Mouse (Mus musculus): ENCODE measurements at regions not wholly inside any gene's neighbourhood (a gene's known extent, or its start where the extent isn't known, plus 50 kb on each side); places are given as distances from the start of the nearest gene placed in this dataset.

DNA sequence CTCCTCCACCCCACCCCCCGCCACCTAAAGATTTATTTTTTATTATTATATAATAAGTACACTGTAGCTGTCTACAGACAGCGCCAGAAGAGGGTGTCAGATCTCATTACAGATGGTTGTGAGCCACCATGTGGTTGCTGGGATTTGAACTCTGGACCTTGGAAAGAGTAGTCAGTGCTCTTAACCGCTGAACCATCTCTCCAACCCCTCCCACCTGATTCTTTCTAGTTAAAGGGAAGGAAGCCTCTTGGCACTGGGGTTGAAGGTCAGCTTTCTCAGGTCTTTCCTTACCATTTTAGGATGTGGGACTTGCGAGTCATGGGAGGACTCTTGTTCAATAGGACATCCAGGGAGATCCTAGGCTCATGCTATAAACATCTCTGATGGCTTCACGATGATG lies 54.7 kb downstream of the Hes1 start:
- DNase-seq (ENCODE audit: low spot score) (no peak), ATAC-seq (ENCODE audit: low FRiP score) (no peak)
- Histone ChIP-seq H3K27me3 (ENCODE audit: control insufficient read depth, insufficient read depth, low read length) (peaks cover 69% of the 10 kb centered on the region), H3K36me3 (ENCODE audit: control insufficient read depth, insufficient read depth, low read length) (no peaks in the 10 kb centered on the region), H3K4me2 (replicated peaks; ENCODE audit: low read depth, low read length) (no peak overlapping the region), H3K27ac (ENCODE audit: low read depth, low read length) (no peak overlapping the region), H3K9me3 (ENCODE audit: control insufficient read depth, low read length) (no peaks in the 10 kb centered on the region), H3K9ac (ENCODE audit: low read depth, low read length) (no peak overlapping the region), H3K4me1 (replicated peaks; ENCODE audit: control insufficient read depth, insufficient read depth, low read length) (peaks cover 7% of the 10 kb centered on the region; the same call in 1 of the 2 replicates), H3K4me3 (ENCODE audit: low read depth, low read length) (no peak overlapping the region)
- WGBS = 89% methylated on average over 5 of the region's 5 CpGs

DNA sequence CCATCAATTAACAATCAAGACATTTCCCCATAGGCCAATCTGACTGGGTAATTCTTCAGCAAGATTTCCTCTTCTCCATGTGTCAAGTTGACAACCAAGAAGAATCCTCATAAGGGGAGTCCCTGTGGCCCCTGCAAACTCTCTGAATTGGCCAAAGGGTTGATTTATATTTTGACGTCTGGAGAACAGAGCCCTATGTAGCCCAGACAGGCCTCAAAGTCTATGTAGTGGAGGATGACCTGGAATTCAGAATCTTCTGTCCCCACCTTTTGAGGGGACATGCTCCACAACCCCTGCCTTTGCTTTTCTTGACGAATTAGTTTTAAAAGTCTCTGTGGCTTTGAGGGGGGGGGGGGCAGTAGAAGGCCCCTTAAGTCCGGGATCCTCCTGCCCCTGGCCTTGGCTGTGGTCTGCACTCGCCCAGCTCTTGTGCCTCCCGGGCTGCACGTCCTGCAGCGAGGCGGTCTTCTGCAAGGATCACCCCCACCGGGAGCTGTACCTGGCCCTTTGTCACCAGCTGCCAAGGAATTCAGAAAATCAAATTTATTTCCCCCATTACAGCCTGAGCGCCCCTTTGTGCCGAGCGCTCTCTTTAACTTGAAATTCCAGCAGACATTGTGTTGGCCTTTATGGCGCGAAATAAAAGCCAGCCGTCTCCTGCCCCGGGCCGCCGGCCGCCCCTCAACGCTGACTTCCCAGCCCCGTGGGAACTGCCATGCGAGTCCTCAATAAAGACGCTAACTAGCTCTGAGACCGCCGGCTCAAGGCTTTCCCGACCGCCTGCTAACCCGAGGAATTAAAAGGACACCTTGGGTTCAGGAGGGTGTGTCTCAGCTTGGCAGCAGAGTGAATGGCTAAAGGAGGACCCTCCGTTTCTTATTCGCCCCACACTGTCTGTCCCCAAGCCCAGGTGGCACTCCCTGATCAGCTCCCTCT lies 56.4 kb downstream of the Hes1 start:
- H3K9ac ChIP-seq (ENCODE audit: low read depth, low read length) = peak overlapping the region; percentile 34; the same call in 1 of the 2 replicates
- no peaks in the 10 kb centered on the region for H3K9me3 ChIP-seq (ENCODE audit: control insufficient read depth, low read length)
- H3K4me2 ChIP-seq (replicated peaks; ENCODE audit: low read depth, low read length) = peak overlapping the region; percentile 31
- peak; percentile 75 for ATAC-seq (ENCODE audit: low FRiP score)
- WGBS = 2% methylated on average over 30 of the region's 30 CpGs
- H3K27ac ChIP-seq (ENCODE audit: low read depth, low read length) = no peak overlapping the region
- DNase-seq (ENCODE audit: low spot score) = peak; percentile 67
- no peaks in the 10 kb centered on the region for H3K36me3 ChIP-seq (ENCODE audit: control insufficient read depth, insufficient read depth, low read length)
- H3K4me3 ChIP-seq (ENCODE audit: low read depth, low read length) = no peak overlapping the region
- peaks cover 70% of the 10 kb centered on the region for H3K27me3 ChIP-seq (ENCODE audit: control insufficient read depth, insufficient read depth, low read length)
- peaks cover 7% of the 10 kb centered on the region; the same call in 1 of the 2 replicates for H3K4me1 ChIP-seq (replicated peaks; ENCODE audit: control insufficient read depth, insufficient read depth, low read length)

DNA sequence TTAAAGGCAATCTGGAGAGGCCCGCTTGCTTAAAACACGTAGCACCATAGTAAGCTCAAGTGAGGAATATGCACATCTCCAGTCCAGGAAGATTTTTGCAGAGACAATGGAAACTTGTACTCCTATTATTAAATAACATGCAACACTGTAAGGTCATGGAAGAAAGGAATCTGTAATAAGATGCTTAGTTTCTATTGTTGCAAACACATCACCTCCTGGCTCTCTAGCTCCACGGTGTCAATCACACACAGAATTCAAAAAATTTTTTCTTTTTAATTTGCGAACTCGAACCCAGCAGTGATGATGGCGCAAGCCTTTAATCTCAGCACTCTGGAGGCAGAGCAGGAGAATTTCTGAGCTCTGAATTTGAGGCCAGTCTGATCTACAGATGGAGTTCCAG lies 57.4 kb downstream of the Hes1 start:
- Histone ChIP-seq H3K9ac (ENCODE audit: low read depth, low read length) (no peak overlapping the region), H3K4me1 (replicated peaks; ENCODE audit: control insufficient read depth, insufficient read depth, low read length) (peaks cover 7% of the 10 kb centered on the region; the same call in 1 of the 2 replicates), H3K4me3 (ENCODE audit: low read depth, low read length) (no peak overlapping the region), H3K4me2 (replicated peaks; ENCODE audit: low read depth, low read length) (no peak overlapping the region), H3K27ac (ENCODE audit: low read depth, low read length) (no peak overlapping the region), H3K9me3 (ENCODE audit: control insufficient read depth, low read length) (no peaks in the 10 kb centered on the region), H3K36me3 (ENCODE audit: control insufficient read depth, insufficient read depth, low read length) (no peaks in the 10 kb centered on the region), H3K27me3 (ENCODE audit: control insufficient read depth, insufficient read depth, low read length) (peaks cover 73% of the 10 kb centered on the region)
- ATAC-seq (ENCODE audit: low FRiP score) (no peak), DNase-seq (ENCODE audit: low spot score) (peak; percentile 19)
- WGBS = 45% methylated on average over 6 of the region's 6 CpGs

DNA sequence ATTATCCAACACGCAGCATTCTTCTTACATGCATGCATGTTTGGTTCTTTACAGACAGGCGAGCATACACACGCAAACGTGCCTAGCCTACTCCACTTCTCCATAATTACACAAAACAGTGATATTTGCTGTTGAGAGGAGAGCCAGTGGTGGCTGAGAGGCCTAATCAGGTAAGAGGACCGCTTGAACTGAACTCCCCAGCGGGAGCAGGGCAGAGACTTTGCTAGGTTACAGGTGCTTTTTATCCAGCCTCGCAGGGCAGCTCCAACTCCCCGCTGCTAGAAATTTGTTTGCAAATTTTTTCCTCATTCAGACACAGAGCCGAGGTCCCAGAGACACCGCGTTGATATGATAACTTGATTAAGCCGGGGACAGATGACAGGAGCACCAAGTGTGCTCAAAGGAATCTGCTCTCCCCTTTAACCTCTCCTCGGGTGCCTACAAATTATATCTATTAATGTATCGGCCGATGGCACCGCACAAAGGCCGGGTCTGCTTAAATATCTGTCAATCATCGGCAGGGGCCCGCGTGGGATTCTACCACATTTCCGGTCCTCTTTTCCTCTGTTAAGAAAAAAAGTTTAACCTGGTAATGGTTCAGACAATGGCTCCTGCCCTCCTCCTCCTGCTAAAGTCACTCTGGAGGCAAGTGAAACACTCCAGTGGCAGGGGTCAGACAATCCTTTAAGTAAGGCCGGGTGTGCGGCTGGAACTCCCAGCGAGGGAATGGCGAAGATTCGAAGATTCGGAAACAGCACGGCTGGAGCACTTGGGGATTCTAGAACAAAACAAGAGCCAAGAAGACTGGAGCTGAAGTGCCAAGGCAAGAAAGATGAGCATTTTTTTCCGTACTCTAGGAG lies 58.3 kb downstream of the Hes1 start:
- H3K36me3 ChIP-seq (ENCODE audit: control insufficient read depth, insufficient read depth, low read length) = no peaks in the 10 kb centered on the region
- ATAC-seq (ENCODE audit: low FRiP score) (no peak), DNase-seq (ENCODE audit: low spot score) (peak; percentile 50)
- no peaks in the 10 kb centered on the region for H3K9me3 ChIP-seq (ENCODE audit: control insufficient read depth, low read length)
- H3K4me3 ChIP-seq (ENCODE audit: low read depth, low read length) = no peak overlapping the region
- H3K27ac ChIP-seq (ENCODE audit: low read depth, low read length) = no peak overlapping the region
- no peak overlapping the region for H3K9ac ChIP-seq (ENCODE audit: low read depth, low read length)
- WGBS = 6% methylated on average over 29 of the region's 29 CpGs
- H3K27me3 ChIP-seq (ENCODE audit: control insufficient read depth, insufficient read depth, low read length) = peaks cover 79% of the 10 kb centered on the region
- no peak overlapping the region for H3K4me2 ChIP-seq (replicated peaks; ENCODE audit: low read depth, low read length)
- peaks cover 7% of the 10 kb centered on the region; the same call in 1 of the 2 replicates for H3K4me1 ChIP-seq (replicated peaks; ENCODE audit: control insufficient read depth, insufficient read depth, low read length)

DNA sequence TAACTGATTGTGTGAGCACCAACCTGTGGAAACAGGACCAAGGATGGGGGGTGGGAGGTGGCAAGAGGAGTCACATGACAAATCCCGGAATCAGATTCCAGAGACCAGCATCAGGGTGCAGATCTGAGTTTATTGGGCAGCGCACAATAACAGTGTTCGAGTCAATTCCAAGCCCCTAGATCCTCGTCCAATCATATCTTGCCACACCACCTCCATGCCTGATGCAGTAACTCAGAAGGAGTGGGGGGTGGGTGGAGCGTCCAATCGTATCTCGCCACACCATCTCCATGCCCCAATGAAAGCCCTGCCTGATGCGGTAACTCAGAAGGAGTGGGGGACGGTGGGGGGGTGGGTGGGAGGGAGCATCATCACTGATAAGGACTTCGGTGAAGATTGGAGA lies 62.8 kb downstream of the Hes1 start:
- no peak overlapping the region for H3K4me3 ChIP-seq (ENCODE audit: low read depth, low read length)
- peaks cover 12% of the 10 kb centered on the region for H3K4me1 ChIP-seq (replicated peaks; ENCODE audit: control insufficient read depth, insufficient read depth, low read length)
- no peak overlapping the region for H3K4me2 ChIP-seq (replicated peaks; ENCODE audit: low read depth, low read length)
- no peak overlapping the region for H3K9ac ChIP-seq (ENCODE audit: low read depth, low read length)
- ATAC-seq (ENCODE audit: low FRiP score) (no peak), DNase-seq (ENCODE audit: low spot score) (no peak)
- 94% methylated on average over 10 of the region's 10 CpGs for WGBS
- no peaks in the 10 kb centered on the region for H3K36me3 ChIP-seq (ENCODE audit: control insufficient read depth, insufficient read depth, low read length)
- H3K27ac ChIP-seq (ENCODE audit: low read depth, low read length) = no peak overlapping the region
- peaks cover 85% of the 10 kb centered on the region for H3K27me3 ChIP-seq (ENCODE audit: control insufficient read depth, insufficient read depth, low read length)
- H3K9me3 ChIP-seq (ENCODE audit: control insufficient read depth, low read length) = no peaks in the 10 kb centered on the region; the same call in 1 of the 2 replicates

DNA sequence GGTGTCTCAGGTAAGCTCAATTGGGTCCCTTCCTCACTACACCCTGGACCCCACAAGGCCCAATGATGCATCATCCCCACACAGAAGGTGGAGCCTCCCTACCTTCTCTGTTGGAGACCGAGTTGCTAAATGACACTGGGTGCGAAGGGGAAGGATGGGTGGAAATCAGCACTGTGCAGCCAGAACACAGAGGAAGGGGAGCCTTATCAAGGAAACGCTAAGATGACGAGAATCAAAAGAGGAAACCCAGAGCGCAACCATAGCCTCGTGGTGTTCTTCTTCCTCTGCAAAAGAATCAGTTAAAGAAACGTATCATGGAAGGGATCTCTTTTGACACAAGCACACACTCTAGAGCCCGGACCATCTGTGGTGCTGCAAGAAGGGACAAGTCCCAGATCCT lies 64.6 kb downstream of the Hes1 start:
- H3K9ac ChIP-seq (ENCODE audit: low read depth, low read length) = no peak overlapping the region
- peaks cover 85% of the 10 kb centered on the region for H3K27me3 ChIP-seq (ENCODE audit: control insufficient read depth, insufficient read depth, low read length)
- no peaks in the 10 kb centered on the region for H3K36me3 ChIP-seq (ENCODE audit: control insufficient read depth, insufficient read depth, low read length)
- no peak overlapping the region for H3K4me2 ChIP-seq (replicated peaks; ENCODE audit: low read depth, low read length)
- no peak overlapping the region for H3K27ac ChIP-seq (ENCODE audit: low read depth, low read length)
- no peak overlapping the region for H3K4me3 ChIP-seq (ENCODE audit: low read depth, low read length)
- WGBS = 64% methylated on average over 8 of the region's 8 CpGs
- ATAC-seq (ENCODE audit: low FRiP score) = no peak
- DNase-seq (ENCODE audit: low spot score) = no peak
- peaks cover 7% of the 10 kb centered on the region for H3K4me1 ChIP-seq (replicated peaks; ENCODE audit: control insufficient read depth, insufficient read depth, low read length)
- no peaks in the 10 kb centered on the region; the same call in 1 of the 2 replicates for H3K9me3 ChIP-seq (ENCODE audit: control insufficient read depth, low read length)

DNA sequence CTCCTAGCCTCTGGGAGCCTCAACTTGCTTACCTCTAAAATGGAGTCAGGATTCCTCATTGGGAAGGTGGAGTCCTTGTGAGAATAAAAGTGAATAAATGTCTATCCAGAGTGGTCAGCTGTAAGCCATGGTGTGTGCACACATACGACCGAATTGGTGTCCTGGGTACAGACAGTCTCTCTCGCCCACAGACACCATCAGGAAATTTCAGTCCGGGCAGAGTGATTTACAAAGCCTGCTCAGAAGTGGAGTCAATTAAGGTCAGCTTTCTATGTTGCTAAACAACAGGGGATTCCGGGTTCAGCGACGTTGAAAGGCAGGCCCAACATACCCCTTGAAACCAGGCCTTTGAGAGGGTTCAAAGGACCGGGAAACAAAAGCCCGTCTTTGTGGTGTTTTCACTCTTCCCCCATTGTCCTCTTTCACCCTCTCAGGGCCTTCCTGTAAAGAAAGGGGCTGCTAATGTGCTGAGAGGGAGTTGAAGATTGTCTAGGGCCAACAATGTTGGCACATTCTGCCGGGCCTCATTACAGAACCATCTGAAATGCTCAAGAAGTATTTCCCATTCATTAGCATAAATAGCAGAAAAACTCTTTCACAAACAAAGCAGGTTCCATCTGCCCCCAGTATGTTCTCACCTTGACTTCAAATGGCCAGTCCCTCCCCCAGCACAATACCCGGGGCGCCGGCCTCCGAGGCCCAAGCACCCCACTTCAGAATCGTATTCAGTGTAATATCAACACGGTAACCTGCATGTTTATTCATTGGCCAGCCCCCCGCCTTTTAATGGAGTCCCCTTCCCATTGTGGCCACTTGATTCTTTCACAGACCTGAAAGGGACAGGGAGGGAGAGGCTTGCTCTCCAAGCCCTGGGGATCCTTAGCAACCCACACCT lies 65.3 kb downstream of the Hes1 start:
- no peaks in the 10 kb centered on the region for H3K36me3 ChIP-seq (ENCODE audit: control insufficient read depth, insufficient read depth, low read length)
- peak; percentile 71 for DNase-seq (ENCODE audit: low spot score)
- H3K9ac ChIP-seq (ENCODE audit: low read depth, low read length) = no peak overlapping the region
- no peaks in the 10 kb centered on the region; the same call in 1 of the 2 replicates for H3K9me3 ChIP-seq (ENCODE audit: control insufficient read depth, low read length)
- peaks cover 85% of the 10 kb centered on the region for H3K27me3 ChIP-seq (ENCODE audit: control insufficient read depth, insufficient read depth, low read length)
- 19% methylated on average over 17 of the region's 17 CpGs for WGBS
- H3K4me3 ChIP-seq (ENCODE audit: low read depth, low read length) = no peak overlapping the region
- peaks cover 7% of the 10 kb centered on the region for H3K4me1 ChIP-seq (replicated peaks; ENCODE audit: control insufficient read depth, insufficient read depth, low read length)
- peak; percentile 88 for ATAC-seq (ENCODE audit: low FRiP score)
- no peak overlapping the region; the same call in 1 of the 2 replicates for H3K4me2 ChIP-seq (replicated peaks; ENCODE audit: low read depth, low read length)
- H3K27ac ChIP-seq (ENCODE audit: low read depth, low read length) = no peak overlapping the region

DNA sequence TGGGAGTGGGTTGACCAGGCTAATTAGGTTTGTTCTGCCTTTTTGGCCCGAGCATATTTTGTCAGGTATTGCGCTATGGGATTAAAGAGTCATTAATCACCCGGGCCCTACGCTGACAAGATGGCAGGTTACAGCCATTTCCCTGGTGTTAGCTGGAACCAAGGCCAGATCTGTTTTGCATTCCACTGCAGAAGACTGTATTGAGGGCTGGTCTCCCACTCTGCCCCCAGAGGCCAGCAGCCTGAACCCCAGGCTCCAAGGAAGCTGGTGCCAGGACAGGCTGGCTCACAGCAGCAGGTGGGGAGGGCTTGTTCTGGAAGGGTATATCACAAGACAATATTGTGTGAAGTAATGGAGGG lies 65.9 kb downstream of the Hes1 start:
- no peak for DNase-seq (ENCODE audit: low spot score)
- no peak overlapping the region for H3K4me3 ChIP-seq (ENCODE audit: low read depth, low read length)
- H3K27me3 ChIP-seq (ENCODE audit: control insufficient read depth, insufficient read depth, low read length) = peaks cover 86% of the 10 kb centered on the region
- H3K4me2 ChIP-seq (replicated peaks; ENCODE audit: low read depth, low read length) = no peak overlapping the region; the same call in 1 of the 2 replicates
- no peak overlapping the region for H3K9ac ChIP-seq (ENCODE audit: low read depth, low read length)
- H3K9me3 ChIP-seq (ENCODE audit: control insufficient read depth, low read length) = no peaks in the 10 kb centered on the region; the same call in 1 of the 2 replicates
- H3K27ac ChIP-seq (ENCODE audit: low read depth, low read length) = no peak overlapping the region
- H3K36me3 ChIP-seq (ENCODE audit: control insufficient read depth, insufficient read depth, low read length) = no peaks in the 10 kb centered on the region
- peak; percentile 75 for ATAC-seq (ENCODE audit: low FRiP score)
- H3K4me1 ChIP-seq (replicated peaks; ENCODE audit: control insufficient read depth, insufficient read depth, low read length) = peaks cover 7% of the 10 kb centered on the region
- WGBS = 19% methylated on average over 4 of the region's 4 CpGs

Data from hindbrain, embryonic 11.5 days (tissue).